Mouse (Mus musculus) lung, postnatal 14 days (tissue): Measurements from ENCODE around the gene Atrnl1.
A peak's percentile ranks its signal among the peaks of the same experiment; 100 is the strongest.
"Not testable (repeated sequence)": the region's sequence is repeated elsewhere in the genome, so short reads cannot be mapped to it uniquely, and the experiment has no call there.

Experiments used
- DNase-seq: peaks from one replicate; pipeline ENCODE4 v3.0.0; 2021

The Atrnl1 gene

GRCm38 (mm10) chr19:58046656-58047055 is 435.8 kb downstream of the Atrnl1 start:
- no peak for DNase-seq

- DNase-seq: not testable (repeated sequence)
Measured at GRCm38 (mm10) chr19:58050410-58050809, 439.6 kb downstream of the Atrnl1 start.

DNA sequence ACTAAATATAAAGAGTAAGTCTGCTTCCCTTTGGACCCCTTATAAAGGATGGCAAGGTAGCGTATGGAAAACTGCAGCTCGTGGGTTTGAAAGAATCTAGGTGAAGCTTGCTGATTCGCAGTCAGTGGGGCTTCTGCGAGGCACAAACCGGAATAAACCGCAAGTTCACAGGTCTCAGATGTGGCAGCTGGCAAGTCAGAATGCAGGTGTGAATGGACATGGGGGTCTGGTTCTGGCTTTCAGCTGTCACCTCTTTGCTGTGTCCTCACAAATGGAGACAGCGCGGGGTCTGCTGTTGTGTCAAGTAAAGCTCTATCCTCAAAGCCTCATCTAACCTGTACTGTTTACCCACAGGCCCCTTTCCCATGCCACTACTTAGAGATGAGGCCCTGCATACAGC is 440.2 kb downstream of the Atrnl1 start:
- DNase-seq: no peak

DNA sequence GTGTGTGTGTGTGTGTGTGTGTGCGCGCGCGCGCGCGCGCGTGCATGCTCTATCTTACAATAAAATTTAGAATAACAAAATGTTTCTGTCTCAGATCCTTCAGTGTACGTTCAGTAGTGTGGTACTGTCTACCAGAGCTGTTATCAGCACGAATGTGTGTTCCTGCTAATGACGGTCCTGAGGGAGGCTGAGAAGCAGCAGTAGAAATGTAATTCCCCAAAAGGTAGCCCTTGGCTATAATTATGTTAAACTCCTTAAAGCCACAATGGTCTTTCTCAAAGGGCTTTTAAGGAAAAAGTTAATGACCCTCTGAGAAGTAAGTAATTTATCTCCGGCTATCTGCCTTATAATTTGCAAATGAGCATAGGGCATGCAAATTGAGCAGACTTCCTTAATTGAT is 441.1 kb downstream of the Atrnl1 start:
- DNase-seq: no peak

- no peak for DNase-seq
Measured at GRCm38 (mm10) chr19:58052444-58053135, 441.8 kb downstream of the Atrnl1 start.

GRCm38 (mm10) chr19:58059719-58060118 is 448.9 kb downstream of the Atrnl1 start:
- DNase-seq: no peak

- no peak for DNase-seq
Measured at GRCm38 (mm10) chr19:58060199-58060853, 449.5 kb downstream of the Atrnl1 start.

DNA sequence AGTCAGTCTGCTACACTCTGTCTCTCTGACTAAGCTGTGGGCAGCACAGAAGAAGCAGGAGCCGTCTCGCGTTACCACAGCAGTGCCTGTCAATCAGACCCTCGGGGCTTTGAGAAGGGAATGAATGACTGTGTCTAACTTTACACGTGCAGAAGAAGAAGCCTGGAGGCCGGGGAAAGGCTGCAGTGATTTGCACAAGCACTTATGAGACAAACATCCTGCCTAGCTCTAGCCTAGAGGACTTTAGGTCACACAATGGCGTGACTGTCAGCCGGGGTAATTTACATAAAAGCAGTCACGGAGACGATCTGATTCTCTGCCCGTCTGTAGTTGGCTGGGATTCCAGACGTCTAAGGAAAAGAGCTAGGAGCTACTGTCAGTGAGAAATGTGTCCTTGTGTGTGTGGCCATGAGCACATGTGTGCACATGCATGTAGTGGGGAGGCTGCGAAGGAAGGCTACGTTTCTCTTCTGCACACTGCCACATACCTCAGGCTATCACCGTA is 450.1 kb downstream of the Atrnl1 start:
- peak; percentile 17 for DNase-seq

GRCm38 (mm10) chr19:58061933-58062332 is 451.1 kb downstream of the Atrnl1 start:
- no peak for DNase-seq

GRCm38 (mm10) chr19:58063541-58063940 is 452.7 kb downstream of the Atrnl1 start:
- DNase-seq: no peak

- no peak for DNase-seq
Measured at GRCm38 (mm10) chr19:58064116-58065000, 453.5 kb downstream of the Atrnl1 start.

- DNase-seq: peak; percentile 31
Measured at GRCm38 (mm10) chr19:58065001-58065314, 454.1 kb downstream of the Atrnl1 start.

DNA sequence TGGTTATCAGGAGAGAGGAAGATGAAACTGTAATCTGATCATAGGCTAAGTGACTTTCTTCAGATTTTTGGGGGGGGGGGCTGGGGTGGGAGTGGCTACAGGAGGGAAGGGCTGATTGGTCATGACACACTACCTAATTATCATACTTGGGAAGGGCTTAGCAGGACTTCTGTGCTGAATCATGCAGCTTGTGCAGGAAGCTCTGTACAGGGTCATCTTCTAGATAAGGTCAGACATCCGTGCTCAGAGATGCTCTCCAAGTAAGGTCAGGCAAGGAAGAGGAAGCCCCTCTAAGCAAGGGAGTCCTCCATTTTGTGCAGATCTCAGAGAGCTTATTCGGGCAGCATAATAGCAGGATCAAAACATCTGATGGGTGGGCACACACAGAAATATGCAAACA is 454.7 kb downstream of the Atrnl1 start:
- no peak for DNase-seq

DNA sequence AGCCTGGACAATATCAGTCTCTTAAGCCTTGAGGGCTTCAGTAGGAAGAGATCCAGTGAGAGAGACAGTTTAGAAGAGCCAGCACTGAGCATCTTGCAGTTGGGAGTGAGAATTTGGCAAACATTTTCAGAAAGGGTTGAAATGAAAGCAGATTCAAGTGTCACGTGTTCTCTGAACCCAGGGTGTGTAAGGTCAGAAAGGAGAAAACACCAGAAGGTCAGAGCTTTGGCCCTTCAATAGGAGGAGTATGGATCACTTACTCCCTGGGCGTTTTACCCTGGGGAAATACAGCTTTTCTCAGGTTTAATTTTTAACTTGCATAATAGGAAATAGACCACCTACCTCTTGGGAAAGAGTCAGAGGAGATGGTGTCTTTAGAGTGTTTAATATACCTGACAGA is 457.3 kb downstream of the Atrnl1 start:
- no peak for DNase-seq

GRCm38 (mm10) chr19:58068958-58069357 is 458.1 kb downstream of the Atrnl1 start:
- no peak for DNase-seq

- no peak for DNase-seq
Measured at GRCm38 (mm10) chr19:58072404-58072803, 461.6 kb downstream of the Atrnl1 start.

DNA sequence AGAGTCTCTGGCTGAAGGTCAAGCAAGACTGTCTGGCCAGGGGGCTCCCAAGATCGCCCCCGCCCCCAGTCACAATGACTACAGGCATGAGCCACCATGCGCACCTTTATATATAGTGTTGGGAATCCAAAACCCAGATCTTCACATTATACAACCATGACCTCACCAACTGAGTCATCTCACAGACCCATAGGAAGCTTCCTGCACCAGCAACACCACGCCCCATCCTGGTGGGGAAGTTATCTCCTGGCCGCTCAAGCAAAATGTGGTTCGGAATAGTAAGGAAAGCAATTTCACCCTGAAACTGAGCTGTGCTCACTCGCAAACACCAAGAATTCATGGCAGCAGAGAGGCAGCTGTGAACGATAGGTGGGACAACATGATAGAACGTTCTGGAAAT is 462.0 kb downstream of the Atrnl1 start:
- no peak for DNase-seq

DNA sequence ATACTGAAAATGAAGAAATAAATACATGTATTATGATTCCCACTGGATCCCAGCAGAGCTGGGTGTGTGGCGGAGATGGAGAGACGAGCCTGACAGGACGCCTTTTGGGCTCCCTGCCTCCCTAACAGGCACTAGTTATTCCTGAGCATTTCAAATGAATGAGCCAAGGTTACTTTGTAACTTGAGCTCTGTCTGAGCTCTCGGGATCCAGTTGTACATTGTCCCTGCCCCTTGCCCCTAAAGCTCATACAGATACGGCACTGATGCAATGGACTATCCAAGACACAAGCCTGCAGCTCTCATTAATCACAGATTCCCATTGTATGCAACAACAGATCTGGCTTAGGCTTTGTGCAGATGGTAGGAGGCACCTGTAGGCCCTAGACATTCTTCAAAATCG is 464.4 kb downstream of the Atrnl1 start:
- DNase-seq: no peak

DNA sequence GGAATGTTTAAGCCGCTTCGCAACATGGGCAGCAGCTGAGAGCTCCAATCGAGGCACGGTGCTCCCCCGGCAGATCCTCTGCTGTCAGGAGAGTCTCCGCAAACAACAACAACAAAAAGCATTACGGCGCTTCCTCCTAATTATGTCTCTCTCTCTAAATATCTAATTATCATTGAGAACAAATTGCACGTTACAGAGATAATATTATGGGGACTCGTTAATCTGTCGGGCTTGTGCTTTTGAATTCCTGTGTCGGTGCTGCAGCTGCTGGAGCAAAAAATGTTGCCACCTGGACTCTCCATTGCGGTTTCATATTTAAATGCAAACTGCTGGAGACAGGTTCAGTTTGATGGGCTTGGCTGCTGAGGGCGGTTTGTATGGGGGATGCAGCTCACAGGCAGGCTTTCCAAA is 466.1 kb downstream of the Atrnl1 start:
- no peak for DNase-seq

DNA sequence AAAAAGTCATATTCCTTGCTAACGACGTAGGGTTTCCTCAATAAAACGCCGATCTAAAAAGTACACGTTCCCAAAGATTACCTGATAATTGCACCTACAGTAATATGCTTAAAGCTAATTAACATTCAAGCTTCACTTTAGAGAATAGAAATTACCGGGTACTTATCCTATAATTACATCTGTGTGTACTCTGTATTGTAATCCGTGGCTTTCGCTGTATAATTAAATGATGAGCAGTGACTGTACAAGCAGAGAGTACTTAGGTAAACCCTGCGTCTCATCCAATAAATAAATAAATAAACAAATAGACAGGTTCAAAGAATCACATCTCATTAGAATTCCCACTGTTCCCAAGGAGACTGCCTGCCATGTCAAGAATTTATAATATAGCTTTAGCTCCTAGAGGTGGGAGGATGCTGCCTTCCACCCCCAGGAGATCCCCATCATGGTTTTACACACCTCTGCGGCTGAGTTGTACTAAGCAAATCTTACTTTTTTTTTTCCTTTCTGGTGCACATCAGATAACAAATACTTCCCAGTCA is 466.8 kb downstream of the Atrnl1 start:
- DNase-seq: no peak

- DNase-seq: no peak
Measured at GRCm38 (mm10) chr19:58080168-58080567, 469.3 kb downstream of the Atrnl1 start.

GRCm38 (mm10) chr19:58082751-58083150 is 471.9 kb downstream of the Atrnl1 start:
- DNase-seq: no peak

- DNase-seq: no peak
Measured at GRCm38 (mm10) chr19:58084826-58085225, 474.0 kb downstream of the Atrnl1 start.
